Mouse (Mus musculus) kidney, postnatal 36 days (tissue): Measurements from ENCODE around the gene Camk1d.
A peak's percentile ranks its signal among the peaks of the same experiment; 100 is the strongest.
"Not testable (repeated sequence)": the region's sequence is repeated elsewhere in the genome, so short reads cannot be mapped to it uniquely, and the experiment has no call there.

Experiments
- DNase-seq, 2 experiments: peaks; one replicate each; pipeline ENCODE4 v3.0.0; 2021 to 2022; ENCODE audit warnings: mixed read lengths in 2 of 2

Gene Camk1d

DNA sequence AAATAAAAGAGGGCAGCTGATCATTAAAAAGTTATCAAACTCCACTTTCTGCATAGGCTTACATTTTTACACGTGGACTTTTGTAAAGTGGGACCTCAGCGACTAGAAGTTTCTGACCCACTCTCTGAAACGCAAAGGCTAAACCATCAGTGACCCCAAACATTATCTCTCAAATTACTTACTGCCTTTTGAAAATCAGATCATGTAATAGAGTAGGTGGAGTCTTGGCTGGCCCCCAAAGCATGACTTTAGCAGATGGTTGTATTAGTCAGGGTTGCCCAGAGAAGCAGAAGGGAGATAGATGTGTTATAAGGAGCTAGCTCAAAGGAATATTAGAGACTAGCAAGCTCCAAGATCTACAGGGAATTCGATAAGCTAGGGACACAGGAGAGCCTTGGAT is 103.8 kb downstream of the Camk1d start:
- no peak for DNase-seq

DNA sequence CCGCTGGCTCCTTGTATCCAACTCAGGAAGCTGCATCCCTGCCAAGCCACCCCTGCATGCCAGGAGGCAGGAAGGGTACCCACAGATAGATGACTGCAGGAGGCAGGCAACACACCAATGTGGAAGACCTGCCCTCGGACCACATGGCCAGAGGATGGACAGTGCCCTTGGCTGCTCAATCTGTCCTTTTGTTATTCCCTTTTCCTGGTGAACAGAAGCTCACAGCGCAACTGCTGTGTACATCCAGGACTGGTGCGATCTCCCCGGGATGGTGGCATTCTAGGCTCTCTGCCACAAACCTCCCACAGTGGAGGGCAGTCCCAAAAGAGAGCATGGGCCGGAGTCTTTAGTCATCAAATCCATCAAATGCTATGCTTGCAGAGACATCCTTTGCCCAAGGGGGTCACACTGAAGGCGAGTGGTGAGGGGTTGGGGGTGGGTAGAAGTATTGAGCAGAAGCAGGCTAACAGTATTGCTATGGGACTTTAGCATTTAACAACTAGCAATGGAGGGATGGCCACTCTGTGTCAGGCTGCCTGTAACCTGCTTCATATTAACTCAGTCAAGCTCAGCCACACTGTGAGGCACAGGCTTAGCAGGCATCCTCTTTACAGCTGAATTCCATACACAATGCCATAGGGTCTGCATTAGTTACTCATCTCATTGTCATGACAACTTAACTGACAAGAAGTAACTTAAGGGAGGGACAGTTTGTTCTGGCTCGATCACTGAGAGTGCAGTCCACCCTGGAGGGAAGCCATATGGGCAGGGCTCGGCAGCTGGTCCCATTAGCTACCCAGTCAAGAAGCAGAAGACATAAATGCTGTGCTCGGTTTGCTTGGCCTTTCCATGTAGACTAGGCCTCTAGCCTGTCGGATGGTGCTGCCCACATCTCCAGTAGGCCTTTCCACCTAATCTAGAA is 106.1 kb downstream of the Camk1d start:
- DNase-seq = no peak

DNA sequence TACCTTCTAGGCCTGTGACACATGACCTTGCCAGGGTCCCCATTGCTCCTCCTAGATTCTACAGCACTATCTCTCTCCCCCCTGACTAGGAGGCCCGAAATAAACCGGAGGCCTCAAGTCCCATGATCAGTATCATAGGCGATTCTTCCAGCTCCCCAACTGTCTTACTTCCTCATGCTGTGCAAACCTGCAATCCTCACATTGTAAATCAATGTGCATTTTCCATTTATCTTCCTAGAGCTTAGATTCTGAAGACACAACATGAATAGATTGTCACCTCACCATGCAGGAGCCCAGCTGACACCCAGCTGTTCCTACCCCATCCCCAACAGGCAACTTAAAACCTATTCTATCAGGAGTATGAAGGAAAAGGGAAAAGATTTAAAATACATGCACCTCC is 108.5 kb downstream of the Camk1d start:
- DNase-seq = no peak

DNA sequence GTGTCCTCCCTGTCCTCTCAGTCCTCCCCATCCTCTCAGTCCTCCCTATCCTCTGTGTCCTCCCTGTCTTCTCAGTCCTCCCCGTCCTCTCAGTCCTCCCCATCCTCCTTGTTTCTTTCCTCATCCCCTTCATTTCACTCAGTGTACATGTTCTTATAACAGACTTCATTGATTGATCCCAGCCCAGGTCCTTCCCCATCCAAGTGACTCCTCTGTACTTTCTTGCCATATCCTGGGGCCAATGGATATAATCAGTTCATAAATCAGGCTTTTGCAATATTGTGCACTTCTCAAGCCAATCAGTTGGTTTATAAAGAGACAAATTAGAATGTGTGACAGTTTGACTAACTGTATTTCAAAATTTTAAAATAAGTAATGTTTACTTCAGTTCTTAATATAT is 112.3 kb downstream of the Camk1d start:
- DNase-seq = no peak

DNA sequence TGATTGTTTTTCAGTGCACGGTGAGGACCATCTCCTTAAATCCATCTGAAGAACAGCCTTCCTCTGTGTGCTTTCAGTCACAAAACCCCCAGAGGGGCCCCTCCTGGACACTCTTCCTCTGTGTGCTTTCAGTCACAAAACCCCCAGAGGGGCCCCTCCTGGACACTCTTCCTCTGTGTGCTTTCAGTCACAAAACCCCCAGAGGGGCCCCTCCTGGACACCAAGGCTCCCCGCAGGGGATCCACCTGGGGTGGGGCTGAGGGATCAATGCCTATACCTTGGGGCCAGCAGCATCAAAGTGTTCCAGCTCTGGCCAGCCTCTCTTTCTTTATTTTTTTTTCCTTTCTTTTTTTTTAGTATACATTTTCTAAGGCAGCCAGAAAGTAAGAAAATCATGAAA is 113.1 kb downstream of the Camk1d start:
- DNase-seq = not testable (repeated sequence)

DNA sequence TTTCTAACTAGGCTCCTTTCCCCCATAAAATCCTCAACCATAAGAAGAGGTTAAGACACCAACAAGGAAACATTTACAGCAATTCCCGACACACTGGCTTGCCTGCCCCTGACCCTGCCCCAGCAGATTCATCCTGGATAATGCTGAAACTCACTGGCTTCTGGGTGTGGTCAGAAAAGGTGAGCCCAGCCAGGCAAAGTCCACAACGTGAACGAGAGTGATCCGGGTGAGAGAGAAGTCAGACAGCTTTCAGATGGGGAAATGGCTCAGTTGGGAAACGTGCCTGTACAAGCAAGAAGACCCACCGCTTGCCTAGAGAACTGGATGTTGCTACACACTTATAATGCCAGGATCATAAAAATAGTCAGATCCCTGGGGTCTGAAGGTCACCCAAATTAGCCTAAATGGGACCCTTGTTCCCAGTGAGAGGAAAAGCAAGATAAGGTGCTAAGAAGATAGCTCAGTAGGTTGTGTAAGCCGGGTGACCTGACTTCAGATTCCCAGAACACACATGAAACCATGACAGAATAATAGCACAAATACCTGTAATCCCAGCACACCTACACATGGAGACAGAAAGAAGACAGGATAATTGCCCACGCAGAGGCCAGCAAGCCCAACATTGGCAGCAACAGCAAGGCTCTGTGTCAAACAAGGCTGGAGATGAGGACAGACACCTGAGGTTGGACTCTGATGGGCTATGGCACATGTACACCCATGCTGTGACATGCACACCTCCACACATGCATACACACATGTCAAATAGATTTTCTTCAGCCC is 113.9 kb downstream of the Camk1d start:
- no peak for DNase-seq

DNA sequence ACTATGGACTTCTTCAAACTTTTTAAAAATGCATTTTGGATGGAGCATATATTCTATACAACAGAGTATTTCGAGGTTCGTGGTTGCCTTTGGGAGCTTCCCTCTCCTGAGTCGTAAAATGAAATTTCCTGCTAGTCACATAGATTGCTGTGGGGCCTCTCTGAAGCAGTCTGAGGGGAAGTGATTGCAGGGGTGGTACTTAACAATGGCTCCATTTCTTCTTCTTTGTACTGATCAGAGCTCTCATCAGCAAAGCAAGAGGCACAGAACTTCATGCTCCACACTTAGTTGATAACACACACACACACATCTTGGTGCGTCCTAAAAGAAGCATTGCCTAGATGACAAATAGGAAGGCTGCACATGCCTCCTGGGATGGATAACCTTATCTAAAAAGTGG is 114.6 kb downstream of the Camk1d start:
- no peak for DNase-seq

DNA sequence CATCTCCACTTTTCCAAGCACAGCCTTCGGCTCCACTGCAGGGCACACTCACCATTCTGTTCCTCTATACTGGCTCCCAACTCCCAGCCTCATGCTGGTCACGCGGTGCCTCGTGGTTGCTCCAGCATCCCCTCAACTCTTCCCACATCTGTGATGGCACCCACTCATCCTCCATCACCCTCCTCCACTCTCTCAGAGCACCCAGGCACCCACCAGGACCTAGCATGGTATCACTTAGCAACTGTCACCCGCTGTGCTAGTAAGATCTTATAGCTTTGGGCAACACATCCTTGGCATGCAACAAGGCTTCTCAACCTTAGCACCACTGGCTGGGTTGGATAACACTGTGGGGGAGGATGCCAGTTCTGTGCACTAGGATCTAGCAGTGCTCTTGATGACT is 115.8 kb downstream of the Camk1d start:
- no peak for DNase-seq

DNA sequence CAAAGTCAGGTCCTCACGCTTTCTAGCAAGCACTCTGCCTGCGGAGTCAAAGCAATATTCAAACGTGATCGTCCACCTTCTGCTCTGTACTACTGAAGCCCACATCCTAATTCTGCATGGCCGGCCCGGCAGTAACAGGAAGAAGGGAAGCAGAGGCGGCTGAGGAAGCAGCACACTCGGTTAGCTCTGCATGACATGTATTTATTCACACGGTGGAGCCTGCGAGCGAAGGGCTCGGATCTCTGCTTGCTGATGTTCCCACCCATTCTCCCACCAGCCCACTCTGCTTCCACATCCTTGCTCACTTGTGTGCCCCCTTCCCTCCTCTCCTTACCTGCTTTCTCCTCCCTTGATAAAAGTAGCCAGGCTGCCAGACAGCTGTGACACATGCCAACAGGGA is 117.4 kb downstream of the Camk1d start:
- DNase-seq = peak in 1 of 2 experiments; percentile 5

DNA sequence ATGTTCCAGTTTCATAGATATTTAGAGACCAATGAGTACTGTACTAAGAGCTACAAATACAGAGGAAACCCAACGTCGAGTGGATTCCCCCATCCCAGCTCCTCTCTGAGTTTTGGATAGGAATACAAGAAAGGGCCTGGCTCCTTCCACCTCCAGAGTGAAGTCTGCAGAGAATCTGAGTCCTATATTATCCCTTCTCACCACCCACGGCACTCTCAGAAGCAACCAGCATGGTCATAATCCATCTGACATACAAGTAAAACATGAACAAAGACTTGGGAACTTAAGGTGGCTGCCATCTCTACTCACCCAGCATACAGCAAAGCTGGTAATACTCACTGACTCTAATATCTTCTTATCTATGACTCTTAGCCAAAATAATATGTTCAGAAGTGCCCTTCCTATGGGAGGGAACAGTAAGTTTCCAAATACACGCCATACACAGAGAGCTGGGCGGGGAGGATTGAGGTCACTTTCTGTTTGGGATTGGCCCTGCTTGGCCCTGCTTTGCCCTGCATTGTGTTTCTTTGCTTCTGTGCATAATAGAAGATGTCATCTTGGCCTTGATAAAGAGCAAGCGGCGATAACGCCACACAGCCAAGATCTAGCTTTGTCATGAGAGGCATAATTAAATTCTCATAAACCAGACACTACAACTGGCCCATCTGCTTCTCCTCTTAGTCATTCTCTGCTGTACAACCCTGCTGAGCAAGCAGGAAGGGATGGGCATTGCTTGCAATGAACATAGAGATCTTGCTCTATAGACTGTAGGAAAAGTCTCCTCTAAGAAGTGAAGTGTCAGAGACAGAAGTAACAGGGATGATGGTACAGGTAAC is 118.7 kb downstream of the Camk1d start:
- no peak for DNase-seq

DNA sequence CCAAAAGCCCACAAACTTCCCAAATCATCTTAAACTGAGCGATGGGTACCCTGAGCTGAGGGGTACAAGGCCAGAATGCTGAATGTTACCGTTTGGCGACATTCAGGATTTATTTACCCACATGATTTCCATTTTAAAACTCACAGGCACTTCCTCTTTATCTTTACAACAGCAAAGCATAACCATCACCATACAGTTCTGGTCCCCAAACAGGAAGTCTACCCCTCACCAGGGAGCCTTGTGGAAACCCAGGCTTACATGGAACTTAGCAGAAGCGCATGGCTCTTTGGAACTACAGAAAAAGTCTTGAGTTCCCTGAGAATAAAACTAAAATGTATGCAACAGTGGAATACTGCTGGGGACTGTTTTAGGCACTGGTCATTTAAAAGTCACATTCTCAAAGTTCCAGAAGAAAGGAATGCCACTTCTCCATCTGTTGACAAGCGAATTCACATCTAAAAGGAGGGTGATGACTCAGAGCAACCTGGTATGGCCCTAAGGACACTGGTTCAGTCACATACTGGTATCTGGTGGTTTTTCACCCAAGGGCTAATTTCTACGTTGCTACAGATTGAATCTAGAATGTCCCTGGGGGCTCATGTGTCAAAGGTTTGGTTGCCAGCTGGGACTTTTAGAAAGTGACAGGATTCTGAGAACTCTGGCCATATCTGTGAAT is 121.7 kb downstream of the Camk1d start:
- DNase-seq = no peak

DNA sequence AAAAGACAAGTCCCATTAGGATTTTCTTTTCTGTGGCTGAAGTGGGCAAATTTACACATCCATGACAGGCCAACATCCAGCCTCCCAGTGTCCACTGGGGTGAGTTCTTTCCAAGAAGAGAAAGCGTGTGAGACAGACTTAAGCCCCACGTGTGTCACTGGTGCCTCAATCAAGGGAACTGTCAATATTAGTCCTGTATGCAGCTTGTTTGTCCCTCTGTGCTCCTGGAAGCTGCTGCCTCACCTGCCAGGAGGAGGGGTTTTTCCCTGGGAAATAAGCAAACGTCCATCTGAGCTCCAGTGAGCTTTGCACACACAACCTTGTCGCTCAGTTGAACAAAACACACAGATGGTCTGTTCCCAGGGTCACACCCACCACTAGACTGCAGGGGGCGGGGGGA is 124.2 kb downstream of the Camk1d start:
- no peak for DNase-seq

DNA sequence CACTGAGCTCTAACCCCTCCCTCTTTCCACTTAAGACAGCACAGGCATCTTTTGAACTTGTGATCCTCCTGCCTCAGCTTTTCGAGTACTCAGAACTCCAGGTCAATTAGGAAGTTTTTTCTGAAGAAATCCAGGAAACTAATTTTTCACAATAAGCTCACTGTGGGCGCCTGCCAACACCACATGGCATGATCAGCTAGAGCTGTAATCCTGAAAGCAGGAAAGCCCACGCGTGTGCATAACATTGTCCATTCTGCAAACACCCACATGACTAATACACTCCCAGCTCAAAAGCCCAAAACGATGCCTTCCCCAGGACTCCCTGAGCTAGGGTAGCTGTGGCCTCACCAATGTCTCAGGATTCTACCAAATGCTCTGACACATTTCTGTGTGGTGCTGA is 125.2 kb downstream of the Camk1d start:
- no peak for DNase-seq

DNA sequence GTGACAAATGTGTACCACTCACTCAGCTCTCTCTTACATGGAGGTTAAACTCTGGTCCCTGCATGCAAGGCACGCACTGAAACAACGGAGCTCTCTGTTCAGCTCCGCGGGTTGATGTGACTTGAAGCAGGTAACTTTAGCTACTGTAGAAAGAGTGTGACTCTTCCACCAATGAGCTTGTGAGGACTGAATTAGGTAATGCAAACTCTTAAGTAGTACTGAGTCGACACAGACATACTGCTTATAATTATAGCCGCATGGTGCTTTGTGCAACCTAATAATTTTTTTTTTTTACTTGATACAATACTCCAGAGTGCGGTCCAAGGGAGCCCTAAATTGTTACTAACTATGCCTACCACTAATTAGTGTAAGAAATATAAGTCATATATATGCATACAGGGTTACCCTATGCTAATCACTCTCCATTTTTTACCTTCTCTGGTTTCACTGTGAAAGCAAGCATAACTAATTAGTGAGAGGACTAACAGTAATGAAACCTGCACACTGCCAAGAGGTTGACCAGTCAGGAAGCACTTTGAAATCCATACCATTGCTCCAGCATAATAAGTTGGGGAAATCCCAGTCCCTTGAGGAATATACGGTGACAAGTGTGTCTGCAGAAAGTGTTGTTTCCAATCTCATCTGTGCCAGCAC is 125.9 kb downstream of the Camk1d start:
- no peak for DNase-seq

DNA sequence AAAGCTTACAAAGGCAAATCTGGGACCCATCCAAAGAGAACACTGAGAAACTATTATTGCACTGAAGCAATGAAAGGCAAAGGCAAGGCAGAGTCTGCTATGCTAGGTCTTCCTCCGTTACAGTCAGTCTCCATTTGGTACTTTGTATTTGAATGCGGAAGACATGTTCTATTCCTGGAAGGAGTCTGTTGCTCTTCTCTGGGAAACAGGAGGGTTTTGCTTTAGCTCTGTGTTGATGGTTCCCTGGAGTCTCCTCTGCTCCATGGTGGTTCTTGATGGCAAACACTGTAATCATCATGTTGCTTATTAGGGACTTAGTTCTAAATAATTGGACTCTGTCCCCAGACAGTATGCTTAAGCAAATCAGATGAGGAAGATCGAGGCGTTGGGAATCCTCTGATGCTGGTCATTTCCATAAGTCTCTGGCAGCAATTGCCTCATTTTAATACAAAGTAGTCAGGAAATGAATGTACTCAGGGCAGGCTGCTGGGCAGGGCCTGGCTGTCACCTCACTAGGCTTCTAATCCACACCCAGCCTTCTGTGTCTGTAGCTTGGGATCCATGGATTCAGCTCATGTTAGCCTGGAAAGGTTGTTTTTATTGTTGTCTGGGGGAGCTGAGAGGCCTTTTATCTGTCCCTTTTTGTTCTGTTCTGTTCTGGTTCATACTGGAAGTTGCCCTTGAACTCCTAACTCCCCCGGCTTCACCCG is 129.8 kb downstream of the Camk1d start:
- DNase-seq = no peak

DNA sequence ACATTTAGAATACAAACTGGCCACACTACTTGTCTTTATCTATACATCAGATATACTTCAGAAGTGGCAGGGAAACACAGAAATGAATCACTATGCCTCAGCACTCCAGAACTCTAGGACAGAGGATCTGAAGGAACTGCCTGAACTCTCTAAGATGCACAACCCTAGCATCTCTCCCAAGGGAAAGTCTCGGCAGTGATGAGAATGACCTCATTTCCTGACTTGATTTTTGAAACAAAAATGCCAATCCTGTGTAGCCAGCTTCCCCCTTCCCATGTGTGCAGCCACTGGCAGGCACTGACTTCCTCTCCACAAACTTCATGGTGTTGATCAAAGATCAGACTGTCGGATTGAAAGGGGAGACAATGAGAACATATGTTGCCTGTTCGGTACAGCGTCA is 134.9 kb downstream of the Camk1d start:
- no peak for DNase-seq

DNA sequence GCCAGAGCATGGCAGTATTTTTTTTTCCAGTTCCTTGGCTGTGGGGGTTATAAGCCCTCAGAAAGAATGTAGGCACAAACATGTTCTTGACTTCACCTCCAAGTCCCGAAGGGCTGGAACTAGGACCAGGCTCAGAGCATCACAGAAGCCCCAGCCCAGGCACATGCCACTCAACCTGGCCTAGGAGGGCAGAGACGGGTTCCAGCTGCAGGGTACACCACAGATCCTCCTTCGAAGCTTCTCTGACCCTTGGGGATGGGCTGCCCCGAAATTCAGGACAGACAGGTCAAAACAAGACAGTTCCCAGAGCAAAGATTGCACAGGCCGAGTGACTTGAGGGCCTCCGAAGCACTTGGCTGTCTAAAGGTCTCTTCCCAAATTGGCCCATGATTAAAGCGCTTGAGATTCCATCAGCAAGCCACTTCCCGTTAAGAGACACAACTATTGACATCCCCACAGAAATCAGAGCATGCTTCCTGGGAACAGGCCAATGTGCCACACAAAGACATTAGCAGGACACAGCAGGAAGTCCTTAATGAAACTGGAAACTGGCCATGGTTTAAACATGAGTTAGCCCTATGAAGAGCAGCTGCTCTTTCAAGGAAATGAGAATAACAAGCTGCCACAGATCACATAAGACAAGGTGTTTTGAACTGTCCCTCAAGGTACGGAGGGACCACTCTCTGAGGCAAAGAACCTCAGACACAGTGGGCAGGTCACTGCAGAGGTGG is 136.8 kb downstream of the Camk1d start:
- DNase-seq = peak; percentile 35 to 41

DNA sequence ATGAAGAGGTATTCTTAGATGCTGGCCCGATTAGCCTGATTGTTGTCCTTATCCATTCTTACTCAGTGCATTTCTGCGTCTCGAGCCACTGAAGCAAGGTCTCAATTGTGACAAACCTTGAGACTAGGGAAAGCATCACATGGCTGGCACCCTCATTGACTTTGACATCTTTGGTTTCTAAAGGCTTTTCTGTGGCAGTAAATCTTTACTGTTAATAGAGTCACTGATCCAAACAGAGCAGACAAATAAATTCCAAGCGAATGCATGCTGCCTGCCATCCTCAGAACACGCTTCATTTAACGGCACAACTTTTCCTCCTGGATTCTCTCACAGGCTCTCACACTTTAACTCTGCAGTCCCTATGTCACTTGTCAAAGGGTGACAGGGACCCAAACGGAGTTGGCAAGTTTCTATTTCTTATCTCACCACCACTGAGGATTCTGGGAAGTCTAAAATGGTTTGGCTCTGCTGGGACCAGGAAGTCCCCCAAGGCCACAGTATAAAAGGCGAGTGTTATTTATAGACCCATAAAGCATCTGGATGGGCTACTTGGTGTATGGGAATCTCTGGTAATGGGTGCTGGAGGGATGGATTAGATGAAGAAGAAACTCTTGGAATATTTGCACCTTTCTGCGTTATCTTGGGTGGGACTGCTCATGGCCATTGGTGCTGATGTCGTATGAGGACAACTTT is 141.9 kb downstream of the Camk1d start:
- DNase-seq = no peak

DNA sequence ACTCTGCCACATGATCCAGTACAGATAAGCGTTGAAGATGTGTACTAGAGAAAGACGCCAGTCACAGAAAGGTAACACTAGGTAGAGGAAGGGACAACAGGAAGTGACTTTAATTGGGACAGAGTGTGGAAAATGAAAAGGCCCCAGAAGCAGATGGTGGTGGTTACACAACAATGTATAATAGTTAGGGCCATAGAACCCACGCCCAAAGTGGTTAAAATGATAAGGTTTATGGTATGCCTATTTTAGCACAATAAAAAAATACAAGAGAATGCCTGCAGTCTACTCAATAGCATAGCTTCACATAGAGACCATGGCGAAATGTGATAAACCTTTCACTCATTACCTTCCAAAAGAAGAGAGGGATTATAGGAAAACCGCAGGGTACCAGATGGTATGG is 147.7 kb downstream of the Camk1d start:
- no peak for DNase-seq

DNA sequence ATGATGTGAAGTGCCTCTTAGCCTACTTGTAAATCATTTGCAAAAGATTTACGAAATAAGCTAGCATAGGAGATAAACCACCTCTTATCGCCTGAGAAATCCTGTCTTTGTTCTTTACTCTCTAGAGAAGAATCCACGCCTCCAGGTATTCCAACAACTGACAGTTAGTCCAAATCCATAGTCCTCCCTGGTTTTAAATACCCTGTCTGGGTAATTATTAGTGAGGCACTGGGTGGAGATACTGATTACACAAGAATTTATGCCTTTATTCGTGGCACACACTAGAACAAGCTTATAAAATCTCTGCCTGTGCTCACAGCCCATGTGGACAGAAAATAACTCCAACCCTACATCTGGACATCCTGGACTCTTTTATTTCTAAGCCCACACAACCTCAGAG is 150.6 kb downstream of the Camk1d start:
- DNase-seq = no peak
